Mouse (Mus musculus): ENCODE measurements around the gene Dact3.

Gene Dact3

DNA sequence AGATGAGACGGTGACA is at the start of gene Dact3:
Gene Dact3 (plus strand): TSS at position 8 of the 16 bp plus-strand sequence.
- no peak for DNase-seq (ENCODE audit: low spot score)

DNA sequence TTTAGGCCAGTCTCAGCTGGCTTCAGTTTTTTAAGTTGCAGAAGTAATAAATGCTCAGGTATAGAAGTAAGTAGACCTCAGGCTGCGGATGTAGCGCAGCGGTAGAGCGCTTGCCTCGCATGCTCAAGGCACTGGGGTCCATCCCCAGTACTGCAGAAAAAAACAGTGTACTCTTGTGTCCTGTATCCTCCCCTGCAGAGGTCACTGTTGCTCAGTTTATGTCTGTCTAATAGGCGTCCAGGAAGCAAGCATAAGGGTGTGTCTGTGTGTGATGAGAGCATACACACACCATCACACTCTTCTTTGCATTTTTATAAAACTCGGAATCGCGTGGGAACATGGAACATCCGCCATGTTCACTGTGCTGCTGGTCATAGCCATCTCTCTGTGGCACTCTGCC is 49.3 kb upstream of the Dact3 start:
- DNase-seq (ENCODE audit: low spot score): no peak

DNA sequence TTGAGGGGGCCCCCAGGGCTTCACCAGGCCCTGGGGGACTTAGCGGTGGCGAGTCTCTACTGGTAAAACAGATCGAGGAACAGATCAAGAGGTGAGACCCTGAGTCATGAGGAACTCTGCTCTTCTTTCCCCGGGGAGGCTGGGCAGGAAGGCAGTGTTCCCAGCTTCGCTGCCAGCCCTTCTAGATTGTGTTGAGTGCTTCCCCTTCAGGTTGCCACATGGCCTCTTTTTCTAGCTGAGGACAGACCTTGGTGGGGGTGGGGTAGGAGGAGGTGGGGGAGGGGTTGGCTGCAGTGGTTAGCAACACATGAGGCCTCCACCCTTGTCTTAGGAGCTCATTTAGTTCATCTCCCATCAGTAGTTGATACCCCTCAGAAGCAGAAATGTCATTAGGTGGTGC is 48.5 kb upstream of the Dact3 start:
- no peak for DNase-seq (ENCODE audit: low spot score)

DNA sequence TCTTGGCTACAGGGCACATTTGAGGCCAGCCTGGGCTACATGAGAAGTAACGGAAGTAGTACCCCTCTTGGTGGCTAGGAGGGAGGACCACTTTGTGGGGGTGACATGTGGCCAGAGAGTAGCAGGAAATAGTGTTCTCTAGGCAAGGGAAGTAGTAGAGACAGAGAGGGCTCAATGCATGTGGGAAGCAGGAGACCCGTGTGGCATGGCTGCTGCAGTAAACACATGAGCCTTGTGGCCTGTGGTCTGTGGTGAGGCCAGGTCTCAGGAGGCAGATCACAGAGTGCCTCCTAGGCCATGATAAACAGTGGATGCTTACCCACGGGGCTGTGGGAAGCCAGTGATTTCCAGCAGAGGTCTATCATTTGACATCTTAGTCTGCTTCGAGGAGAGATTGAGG is 47.8 kb upstream of the Dact3 start:
- no peak for DNase-seq (ENCODE audit: low spot score)

DNA sequence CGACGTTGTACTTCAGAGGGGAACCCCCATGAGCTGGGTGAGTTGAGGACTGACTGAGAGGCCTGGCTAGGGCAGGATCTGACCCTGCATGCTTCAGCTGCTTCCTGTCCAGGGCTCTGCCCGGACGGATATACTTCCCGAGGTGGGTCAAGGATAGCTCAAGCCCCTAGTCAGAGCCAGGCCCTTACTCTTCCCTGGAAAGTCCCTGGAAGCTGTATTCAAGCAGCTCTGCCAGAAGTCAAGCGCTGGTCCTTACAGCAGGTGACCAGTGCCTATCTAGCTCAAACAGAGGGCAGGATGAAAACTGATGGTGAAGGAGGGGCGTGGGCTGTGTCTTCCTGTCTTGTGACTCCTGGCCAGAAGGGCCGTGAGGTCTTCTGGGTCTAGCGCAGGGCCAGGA is 44.7 kb upstream of the Dact3 start:
- no peak for DNase-seq (ENCODE audit: low spot score)

DNA sequence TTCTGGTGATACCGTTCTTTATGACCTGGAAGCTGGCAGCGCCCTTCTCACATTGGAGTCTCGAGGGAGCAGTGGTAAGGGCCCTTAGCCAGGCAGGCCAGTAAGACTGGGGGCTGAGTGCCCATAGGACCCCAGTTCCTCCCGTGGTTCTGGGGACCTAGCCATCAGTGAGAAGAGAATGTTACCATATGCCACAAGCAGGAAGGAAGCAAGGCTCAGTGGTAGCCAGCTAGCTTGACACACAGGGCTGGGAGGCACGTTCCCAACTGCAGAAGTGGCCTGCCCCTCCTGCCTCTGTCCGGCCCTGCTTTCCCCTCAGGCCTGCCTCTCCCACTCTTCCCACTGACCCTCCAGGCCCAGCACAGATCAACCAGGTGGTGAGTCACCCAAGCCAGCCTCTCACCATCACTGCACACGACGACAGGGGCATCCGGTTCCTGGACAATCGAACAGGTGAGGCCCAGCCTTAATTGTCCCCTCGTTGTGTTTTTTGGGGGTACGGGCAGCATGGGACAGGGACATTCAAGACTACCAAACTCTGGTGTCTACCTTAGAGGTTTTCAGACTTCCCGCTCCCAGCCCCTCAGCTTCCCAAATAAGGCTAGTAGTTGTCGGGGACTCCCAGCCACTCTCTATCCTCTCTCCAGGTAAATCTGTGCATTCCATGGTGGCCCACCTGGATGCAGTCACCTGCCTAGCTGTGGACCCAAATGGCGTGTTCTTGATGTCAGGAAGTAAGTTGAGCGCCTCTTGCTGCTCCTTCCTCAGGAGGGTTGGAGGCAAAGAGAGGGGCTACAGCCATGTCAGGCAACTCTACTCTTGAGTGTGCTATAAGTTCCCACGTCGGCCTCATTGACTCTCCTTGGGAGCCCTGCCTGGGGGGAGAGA is 37.0 kb upstream of the Dact3 start:
- no peak for DNase-seq (ENCODE audit: low spot score)

DNA sequence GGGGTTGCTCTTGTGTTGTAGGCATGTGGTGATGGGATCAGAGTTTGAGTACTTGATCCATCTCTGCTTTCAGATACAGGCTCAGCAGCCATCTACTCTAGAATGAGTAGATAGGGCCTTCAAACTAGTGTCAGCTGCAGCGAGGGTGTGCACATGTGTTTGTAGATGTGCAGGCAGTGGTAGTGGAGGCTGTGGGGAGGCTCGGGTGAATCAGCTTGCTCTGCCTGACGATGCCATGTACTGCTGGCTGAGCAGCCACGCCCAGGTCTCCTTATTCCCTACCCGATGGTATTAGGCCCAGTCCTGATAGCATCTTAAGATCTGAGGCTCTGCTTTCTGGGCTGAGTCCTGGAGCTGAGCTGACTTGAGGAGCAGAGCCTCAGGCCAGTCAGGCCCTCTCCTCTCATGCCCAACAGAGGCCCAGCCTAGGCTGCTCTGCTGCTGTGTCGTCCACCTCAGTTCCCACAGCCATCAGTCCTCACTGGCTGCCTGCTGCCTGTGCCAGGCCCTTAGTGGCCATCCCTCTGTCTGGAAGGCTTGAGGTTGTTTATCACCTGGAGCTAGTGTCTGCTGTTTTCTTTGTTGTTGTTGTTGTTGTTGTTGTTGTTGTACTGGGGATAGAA is 36.2 kb upstream of the Dact3 start:
- no peak for DNase-seq (ENCODE audit: low spot score)

DNA sequence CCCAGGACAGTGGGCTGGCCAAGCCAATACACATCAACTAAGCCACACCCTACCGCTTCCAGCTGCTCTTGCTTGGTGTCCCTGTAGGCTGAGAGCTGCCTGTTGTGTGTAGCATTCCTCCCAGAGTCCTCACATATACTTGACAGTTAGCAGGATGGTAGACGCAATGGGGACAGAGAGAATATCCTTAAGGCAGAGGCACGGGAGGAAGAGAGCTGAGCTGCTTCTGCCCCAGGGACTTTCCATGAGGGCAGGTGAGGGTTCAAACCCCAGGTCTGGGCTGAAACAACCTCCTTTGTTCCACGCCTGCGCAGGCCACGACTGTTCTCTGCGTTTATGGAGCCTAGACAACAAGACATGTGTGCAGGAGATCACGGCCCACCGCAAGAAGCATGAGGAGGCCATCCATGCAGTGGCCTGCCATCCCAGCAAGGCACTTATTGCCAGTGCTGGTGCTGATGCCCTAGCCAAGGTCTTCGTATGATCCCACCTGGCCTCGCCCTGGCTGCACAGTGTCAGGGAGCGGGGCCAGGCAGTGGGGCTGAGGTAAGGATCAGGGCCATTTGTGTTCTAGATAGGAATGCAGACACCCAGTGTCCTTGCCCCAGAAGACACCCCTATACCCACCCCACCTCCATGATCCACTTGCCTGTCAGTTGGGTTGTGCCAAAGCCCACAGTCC is 35.5 kb upstream of the Dact3 start:
- no peak for DNase-seq (ENCODE audit: low spot score)

DNA sequence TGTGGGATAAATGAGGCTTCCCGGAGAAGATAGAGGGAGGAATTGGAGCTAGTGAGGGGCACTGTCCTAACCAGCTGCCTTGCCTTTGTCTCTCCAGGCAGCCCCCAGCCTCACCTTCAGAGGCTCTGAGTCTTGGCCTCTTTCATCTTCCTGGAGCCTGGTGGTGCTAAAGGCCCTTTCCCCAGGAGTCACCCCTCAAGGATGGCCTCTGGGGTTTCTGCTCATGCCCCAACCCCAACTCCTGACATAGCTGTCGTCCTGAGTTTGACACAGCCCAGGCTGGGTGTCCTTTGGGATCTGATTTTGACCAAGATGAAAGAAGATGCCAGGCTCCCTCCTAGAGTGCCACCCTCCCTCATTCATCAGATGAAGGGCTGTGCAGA is 35.0 kb upstream of the Dact3 start:
- no peak for DNase-seq (ENCODE audit: low spot score)

DNA sequence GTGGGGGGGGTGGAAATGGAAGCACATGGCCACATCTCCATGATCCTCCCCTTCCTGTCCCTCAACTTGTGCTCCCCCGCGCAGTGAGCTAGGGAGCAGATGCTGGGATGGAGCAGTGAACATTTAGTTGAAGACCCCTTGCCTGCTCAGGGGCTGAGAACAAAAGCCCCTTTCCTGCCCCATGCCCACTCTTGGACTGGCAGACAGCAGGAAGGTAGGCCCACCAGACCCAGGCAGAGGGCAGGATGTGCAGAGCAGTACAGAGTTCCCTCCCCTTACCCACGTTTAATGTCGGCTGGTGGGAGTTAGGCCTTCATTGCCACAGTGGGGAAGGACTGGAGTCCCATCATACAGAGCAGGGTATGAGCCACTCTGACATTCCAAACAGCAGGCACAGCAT is 34.0 kb upstream of the Dact3 start:
- no peak for DNase-seq (ENCODE audit: low spot score)

DNA sequence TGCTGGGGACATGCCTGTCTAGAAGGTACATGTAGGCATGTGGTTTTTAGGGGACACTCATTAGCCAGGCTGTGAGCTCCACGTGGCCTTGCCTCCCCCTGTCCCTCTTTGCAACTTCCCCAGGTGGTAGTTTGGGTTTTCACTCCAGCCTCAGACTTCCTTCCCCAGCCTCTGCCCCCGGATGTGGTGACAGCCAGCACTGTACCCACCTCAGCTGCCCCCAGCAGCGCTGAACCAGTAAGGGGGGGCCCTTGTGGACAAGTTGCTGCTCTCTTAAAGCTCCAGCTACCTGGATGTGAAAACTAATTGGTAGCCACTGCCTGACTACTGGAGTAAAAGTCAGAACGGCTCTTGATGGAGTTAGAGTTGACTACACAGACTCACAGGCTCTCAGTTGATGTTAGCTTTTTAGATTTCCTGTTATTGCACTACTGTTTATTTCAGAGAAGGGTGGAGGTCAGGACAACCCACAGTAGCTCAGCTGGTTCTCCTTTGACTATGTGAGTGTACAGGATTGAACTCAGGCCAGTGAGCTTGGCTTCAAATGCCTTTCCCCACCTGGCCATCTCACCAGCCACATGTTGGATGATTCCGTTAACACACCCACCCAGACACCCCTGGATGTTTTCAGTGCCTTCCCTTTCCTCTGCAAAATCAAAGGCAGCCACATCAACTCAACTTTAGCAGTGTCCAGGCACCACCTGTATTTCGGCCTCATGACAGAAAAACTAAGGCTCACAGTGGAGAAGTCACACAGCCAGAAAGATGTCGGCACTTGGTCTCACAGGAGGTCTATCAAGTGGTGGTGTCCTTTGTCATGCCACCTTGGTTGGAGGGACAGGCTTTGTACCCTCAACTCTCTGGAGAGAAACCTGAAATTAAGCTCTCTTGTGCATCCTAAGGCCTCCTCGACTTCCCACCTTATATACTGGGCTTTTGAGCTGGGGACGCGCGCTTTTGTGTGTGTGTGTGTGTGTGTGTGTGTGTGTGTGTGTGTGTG is 33.3 kb upstream of the Dact3 start:
- DNase-seq (ENCODE audit: low spot score): no peak

DNA sequence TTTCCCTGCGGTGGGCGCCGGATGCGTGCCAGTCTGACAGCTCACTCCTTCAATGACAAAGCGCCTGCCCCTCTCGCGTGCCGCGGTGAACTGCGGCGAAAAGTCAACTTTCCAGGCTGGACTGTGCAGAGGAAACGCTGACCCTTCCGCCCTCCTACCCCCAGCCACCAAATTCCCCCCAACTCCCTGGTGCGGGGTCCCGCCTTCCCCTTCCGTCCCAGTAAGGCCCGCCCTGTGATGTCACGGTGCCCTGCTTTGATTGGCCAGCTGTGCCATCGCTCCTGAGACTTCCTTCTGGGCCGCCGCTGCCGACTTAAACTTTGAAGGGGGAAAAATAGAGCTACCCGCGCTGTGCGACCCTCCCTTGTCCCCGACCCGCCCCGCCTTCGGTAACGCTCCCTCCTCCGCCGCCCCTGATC is 32.5 kb upstream of the Dact3 start, which contains the start of gene Prkd2:
Gene Prkd2 (plus strand): TSS at position 258 of the 419 bp plus-strand sequence.
- DNase-seq (ENCODE audit: low spot score): peak; percentile 78

DNA sequence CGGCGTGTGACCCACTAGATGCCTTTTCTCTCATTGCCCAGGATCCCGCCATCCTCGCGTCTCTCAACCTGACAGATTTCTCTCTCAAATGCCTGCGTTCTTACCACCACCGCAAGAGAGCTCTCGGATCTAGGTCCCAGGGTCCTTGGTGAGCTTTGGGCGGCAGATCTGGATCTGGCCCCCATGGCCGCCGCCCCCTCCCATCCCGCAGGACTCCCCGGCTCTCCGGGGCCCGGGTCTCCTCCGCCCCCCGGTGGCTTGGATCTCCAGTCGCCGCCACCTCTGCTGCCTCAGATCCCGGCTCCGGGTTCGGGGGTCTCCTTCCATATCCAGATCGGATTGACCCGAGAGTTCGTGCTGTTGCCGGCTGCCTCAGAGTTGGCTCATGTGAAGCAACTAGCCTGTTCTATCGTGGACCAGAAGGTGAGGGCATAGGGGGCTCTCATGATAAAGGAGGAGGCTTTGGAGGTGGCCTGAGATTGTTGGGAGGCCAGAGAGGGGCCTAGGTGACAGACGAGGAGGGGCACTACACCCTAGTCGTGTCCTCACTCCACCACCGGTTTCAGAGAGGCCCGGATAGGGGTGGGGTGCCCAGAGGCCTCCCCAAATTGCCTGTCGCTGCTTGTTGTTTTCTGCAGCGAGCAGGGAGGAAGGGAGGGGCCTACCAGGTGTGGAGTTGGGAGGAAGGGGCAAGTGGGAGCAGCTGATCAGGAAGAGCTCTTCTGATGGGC is 31.5 kb upstream of the Dact3 start:
- no peak for DNase-seq (ENCODE audit: low spot score)

DNA sequence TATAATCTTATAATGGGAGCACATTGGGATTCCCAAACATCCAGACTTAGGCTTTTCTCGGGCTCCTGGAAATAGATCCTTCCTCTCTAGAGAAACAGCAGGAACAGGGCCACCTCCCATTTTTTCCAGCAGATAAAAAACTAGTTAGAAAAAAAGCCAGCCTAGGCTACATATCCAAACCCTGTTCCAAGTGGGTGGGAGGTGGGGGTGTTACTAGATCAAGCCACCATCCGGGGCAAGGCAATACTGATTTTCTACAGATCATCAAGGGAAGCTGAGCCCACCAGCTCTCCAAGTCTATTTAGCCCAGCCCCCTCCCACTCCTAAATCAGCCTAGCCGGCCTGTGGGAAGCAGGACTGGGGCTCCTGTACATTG is 30.4 kb upstream of the Dact3 start:
- DNase-seq (ENCODE audit: low spot score): no peak

DNA sequence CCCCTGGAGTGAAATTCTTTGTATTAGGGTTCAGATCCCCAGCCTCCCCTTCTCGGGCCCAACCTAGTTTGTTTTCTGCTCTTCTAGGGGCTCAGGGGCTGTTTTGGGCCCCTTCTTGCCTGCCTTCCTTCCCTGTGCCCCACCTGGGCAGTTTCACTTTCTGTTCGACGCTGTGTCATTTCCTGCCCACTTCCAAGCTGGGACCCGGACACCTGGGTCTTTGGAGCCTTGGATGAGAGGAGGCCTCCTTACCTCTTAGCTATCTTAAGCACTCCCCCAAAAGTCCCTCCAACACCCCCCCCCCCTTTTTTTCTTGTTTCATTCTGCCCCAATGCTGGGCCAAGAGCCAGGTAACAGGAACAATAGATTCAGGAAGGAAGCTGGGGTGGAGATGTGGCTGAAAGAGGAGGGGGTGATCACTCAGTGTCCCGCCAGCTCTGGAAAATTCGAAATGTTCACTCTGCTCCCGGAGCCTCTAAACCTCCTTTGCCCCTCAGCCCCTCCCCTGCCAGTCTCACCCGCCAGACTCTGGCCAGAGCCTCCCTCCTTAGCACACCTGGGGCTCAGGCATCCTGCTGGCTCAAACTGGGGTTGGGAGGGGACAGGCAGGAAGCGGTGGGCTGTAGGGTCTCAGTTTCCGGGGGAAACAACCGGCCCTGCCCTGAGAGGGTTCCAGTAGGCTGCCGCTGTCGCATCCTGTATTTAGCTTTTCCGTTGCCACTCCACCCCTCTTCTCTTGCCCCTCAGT is 29.9 kb upstream of the Dact3 start:
- no peak for DNase-seq (ENCODE audit: low spot score)

DNA sequence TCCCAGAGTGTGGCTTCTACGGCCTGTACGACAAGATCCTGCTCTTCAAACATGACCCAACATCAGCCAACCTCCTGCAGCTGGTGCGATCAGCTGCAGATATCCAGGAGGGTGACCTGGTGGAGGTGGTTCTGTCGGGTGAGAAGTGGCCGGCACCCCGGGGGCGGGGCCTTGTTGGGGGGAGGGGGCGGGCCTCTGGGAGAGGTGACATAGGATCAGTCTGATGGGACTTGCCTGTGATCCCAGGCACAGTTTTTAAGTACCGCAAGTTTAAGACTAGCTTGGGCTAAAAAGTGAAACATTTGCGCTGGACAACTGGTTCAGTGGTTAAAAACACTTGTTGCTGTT is 29.3 kb upstream of the Dact3 start:
- DNase-seq (ENCODE audit: low spot score): no peak

DNA sequence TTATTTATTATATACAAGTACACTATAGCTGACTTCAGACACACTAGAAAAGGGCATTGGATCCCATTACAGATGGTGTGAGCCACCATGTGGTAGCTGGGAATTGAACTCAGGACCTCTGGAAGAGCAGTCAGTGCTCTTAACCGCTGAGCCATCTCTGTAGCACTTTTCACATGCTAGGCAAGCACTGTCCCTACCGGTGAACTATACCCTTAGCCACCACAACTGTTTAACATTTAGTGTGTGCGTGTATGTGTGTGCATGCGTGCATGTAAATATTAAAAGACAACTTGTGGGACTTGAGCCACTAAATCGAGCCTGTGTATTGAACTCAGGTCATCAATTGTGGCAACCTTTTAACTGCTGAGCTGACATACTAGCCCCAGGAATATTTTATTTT is 28.3 kb upstream of the Dact3 start:
- no peak for DNase-seq (ENCODE audit: low spot score)

DNA sequence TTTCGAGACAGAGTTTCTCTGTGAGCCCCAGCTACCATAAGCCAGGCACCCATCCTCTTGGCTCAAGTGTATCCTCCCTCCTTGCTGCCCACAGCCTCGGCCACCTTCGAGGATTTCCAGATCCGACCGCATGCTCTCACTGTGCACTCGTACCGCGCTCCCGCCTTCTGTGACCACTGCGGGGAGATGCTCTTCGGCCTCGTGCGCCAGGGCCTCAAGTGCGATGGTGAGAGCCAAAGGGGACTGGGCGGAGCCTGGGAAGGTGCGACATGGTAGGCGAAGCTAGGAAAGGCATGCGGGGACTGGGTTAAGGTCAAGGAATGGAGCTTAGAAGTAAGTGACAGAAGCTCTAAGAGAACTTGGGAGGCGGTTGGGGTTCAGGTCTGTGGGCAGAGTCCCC is 27.6 kb upstream of the Dact3 start:
- no peak for DNase-seq (ENCODE audit: low spot score)

DNA sequence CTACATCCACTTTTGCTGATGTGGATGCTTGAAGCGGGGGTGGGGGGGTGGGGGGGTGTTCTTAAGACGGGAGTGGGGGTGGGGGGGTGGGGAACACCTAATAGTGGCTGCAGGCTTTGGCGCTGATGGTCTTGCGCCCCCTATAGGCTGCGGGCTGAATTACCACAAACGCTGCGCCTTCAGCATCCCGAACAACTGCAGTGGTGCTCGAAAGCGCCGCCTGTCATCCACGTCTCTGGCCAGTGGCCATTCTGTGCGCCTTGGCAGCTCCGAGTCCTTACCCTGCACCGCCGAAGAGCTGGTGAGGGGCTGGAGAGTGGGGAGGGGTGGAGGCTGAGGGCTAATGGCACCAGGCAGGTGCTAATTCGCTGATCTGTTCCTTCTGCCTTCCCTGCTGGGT is 26.5 kb upstream of the Dact3 start:
- DNase-seq (ENCODE audit: low spot score): no peak

DNA sequence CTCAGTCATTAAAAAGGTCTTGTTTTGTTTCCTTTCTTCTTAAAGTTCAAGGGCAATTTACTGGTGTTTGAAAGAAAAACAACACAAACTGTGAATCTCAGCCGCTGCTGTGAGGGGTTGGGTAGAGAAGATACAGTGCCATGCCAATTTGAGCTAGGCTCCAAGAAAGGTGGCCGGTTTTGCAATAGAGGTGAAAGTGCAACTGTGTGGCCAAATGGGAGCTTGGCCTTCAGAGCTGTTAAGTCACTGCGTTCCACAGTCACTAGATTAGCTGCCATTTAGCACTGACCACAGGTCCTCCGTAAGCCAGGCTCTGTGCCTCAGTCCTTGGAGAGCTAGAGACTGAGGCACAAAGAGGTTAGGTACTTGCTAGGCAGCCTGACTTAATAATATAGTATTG is 23.5 kb upstream of the Dact3 start:
- DNase-seq (ENCODE audit: low spot score): no peak

DNA sequence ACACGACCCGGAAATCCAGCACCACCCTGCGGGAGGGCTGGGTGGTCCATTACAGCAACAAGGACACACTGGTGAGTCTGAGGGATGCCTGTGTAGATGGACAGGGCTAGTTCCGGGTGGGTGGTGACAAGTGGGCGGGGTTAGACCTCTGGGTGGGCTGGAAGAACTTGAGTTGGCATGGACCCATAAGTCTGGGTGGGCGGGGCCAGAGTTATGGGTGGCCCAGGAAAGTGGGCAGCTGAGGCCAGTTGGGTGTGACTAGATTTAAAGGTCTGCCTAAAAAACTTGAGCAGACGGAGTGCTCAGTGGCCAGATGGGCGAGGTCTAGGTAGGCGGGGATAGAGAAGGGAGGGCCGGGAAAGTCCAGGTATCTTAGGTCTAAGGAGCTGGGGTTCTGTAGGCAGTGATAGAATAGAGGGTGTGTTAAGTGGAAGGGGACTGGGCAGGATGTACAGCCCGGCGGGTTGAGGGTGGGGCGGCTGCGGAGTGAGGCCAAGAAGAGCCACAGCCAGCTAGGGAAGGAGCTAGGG is 21.8 kb upstream of the Dact3 start:
- no peak for DNase-seq (ENCODE audit: low spot score)
